Mouse (Mus musculus): ENCODE data around the gene Engase. TPM values are rescaled to one million over a fixed set of nuclear protein-coding genes. Genes with fewer than 3 reads are reported as not detected.

Engase gene
- polyA plus RNA-seq, 3 experiments from 2014 or later: 1.7 to 1.9 (median 1.9) TPM

GRCm38 (mm10) chr11:118455788-118456187 is 20.8 kb upstream of the Engase start:
- ATAC-seq: no peak

GRCm38 (mm10) chr11:118456937-118457336 is 19.7 kb upstream of the Engase start:
- no peak for ATAC-seq

- ATAC-seq: no peak
These were observed 17.6 kb upstream of the Engase start for GRCm38 (mm10) chr11:118459051-118459450.

- ATAC-seq: no peak
These were observed 17.1 kb upstream of the Engase start for GRCm38 (mm10) chr11:118459536-118459935.

GRCm38 (mm10) chr11:118460280-118460679 is 16.3 kb upstream of the Engase start:
- no peak for ATAC-seq

- ATAC-seq: no peak
These were observed 9.1 kb upstream of the Engase start for GRCm38 (mm10) chr11:118467441-118468035.

- ATAC-seq: no peak
These were observed 7.0 kb upstream of the Engase start for GRCm38 (mm10) chr11:118469509-118470160.

- ATAC-seq: no peak
These were observed 6.2 kb upstream of the Engase start for GRCm38 (mm10) chr11:118470234-118470966.

- no peak for ATAC-seq
These were observed 5.0 kb upstream of the Engase start for GRCm38 (mm10) chr11:118471676-118472075.

GRCm38 (mm10) chr11:118473161-118473560 is 3.5 kb upstream of the Engase start:
- ATAC-seq: no peak

- no peak for ATAC-seq
These were observed 2.7 kb upstream of the Engase start for GRCm38 (mm10) chr11:118473842-118474500.

GRCm38 (mm10) chr11:118475496-118476083 is 1.0 kb upstream of the Engase start:
- no peak for ATAC-seq

- no peak for ATAC-seq
These were observed 3.1 kb downstream of the Engase start for GRCm38 (mm10) chr11:118479776-118480175.

GRCm38 (mm10) chr11:118481231-118481630 is 4.6 kb downstream of the Engase start:
- ATAC-seq: no peak

GRCm38 (mm10) chr11:118481751-118482150 is 5.1 kb downstream of the Engase start:
- ATAC-seq: no peak

- no peak for ATAC-seq
These were observed 7.5 kb downstream of the Engase start for GRCm38 (mm10) chr11:118484169-118484568.

GRCm38 (mm10) chr11:118485338-118485737 is 8.7 kb downstream of the Engase start:
- ATAC-seq: no peak

GRCm38 (mm10) chr11:118485780-118486179 is 9.2 kb downstream of the Engase start:
- ATAC-seq: no peak

GRCm38 (mm10) chr11:118486281-118486680 is 9.7 kb downstream of the Engase start:
- no peak for ATAC-seq

GRCm38 (mm10) chr11:118486881-118487772 is 10.5 kb downstream of the Engase start:
- no peak for ATAC-seq

- no peak for ATAC-seq
These were observed 11.7 kb downstream of the Engase start for GRCm38 (mm10) chr11:118488191-118488906.
